Mouse (Mus musculus) lung, adult 2 months (tissue): Measurements from ENCODE around the gene Azin2. TPM values are rescaled to one million over a fixed set of nuclear protein-coding genes. Genes with fewer than 3 reads are reported as not detected.

Experiments
- DNase-seq: peaks from one replicate; pipeline ENCODE4 v3.0.0; 2022
- H3K4me1 ChIP-seq: fragments of 200-500 bp; 2 replicates; pipeline ENCODE4 v1.6.1; 2011; ENCODE audit warnings: low read length; ENCODE audit not compliant: control insufficient read depth, insufficient read depth
- H3K4me3 ChIP-seq: fragments of 200-500 bp; replicated peaks from 2 replicates; pipeline ENCODE3; 2011; ENCODE audit warnings: low read depth, mild to moderate bottlenecking, control low read depth, low read length; ENCODE audit errors: extremely low read depth
- CTCF ChIP-seq: fragments of 200-500 bp; IDR thresholded peaks from 2 replicates; pipeline ENCODE4 v1.5.1; 2011; ENCODE audit warnings: mild to moderate bottlenecking, low read length, control low read depth; ENCODE audit not compliant: insufficient read depth
- POLR2A ChIP-seq: fragments of 200-500 bp; IDR thresholded peaks from 2 replicates; pipeline ENCODE4 v1.6.1; 2011; ENCODE audit warnings: low read depth, mild to moderate bottlenecking, control low read depth, low read length, borderline replicate concordance; ENCODE audit errors: extremely low read depth
- WGBS: fragments of 180-500 bp; shearing (Covaris S2); methylation state at CpG from one replicate; pipeline ENCODE4 v1.1.7; 2018; 5-methylcytosine and 5-hydroxymethylcytosine counted together
- polyA plus RNA-seq: library from polyadenylated mRNA; depleted of rRNA; stranded (reverse); fragments of >200 nt; gene quantifications from 2 replicates; pipeline ENCODE4 v1.2.3, GENCODE M21; 2012; rRNA removed

Gene Azin2
- 46.2 and 49.4 TPM in 2 replicates for polyA plus RNA-seq

- no peak for TF ChIP-seq CTCF
- TF ChIP-seq POLR2A = peak; percentile 90; the same call in 1 of the 2 replicates
- under 1% methylated on average over 57 of the region's 72 CpGs for WGBS
- DNase-seq = peak; percentile 86
- Histone ChIP-seq H3K4me3 (peak within 1 kb of the TSS; percentile 80), H3K4me1 (no peaks in the 10 kb centered on the region; the same call in 1 of the 2 replicates)
These were observed at the start of gene Azin2 for GRCm38 (mm10) chr4:128962029-128962925. Gene Azin2 (minus strand): TSS chr4:128962442.

GRCm38 (mm10) chr4:129011604-129012121, 49.4 kb upstream of the Azin2 start:
- TF ChIP-seq POLR2A (no peak), CTCF (no peak)
- Histone ChIP-seq H3K4me3 (no peak overlapping the region), H3K4me1 (peaks cover 10% of the 10 kb centered on the region)
- WGBS = 32% methylated on average over 15 of the region's 15 CpGs
- no peak for DNase-seq

DNA sequence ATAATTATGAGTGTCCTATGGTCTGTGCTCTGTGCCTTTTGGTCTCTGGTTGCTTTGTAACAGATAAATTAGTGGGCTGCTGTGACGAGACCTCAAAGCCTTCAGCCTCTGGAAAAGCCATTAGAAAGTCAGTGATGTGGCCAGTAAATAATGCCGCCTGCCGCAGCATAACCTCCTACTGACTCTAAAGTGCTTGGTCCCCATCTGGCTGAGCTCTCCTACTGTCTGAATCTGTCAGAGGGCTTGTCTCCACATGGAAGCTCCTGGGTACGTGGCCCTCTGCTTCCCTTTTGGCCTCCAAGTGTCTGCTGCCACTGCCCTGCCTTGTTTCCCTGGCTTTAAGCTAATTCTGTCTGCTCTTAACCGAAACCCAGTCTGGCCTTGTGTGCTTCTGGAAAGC, 47.3 kb upstream of the Azin2 start:
- no peak for TF ChIP-seq CTCF
- no peak for TF ChIP-seq POLR2A
- Histone ChIP-seq H3K4me1 (peaks cover 10% of the 10 kb centered on the region), H3K4me3 (no peak overlapping the region)
- WGBS = 83% methylated on average over 5 of the region's 5 CpGs
- DNase-seq = no peak

GRCm38 (mm10) chr4:129008672-129009071, 46.4 kb upstream of the Azin2 start:
- WGBS = 83% methylated on average over 3 of the region's 3 CpGs
- Histone ChIP-seq H3K4me1 (peaks cover 10% of the 10 kb centered on the region), H3K4me3 (no peak overlapping the region)
- no peak for DNase-seq
- no peak for TF ChIP-seq POLR2A
- TF ChIP-seq CTCF = no peak

- no peak for DNase-seq
- 85% methylated on average over 12 of the region's 12 CpGs for WGBS
- peaks cover 6% of the 10 kb centered on the region for H3K4me1 ChIP-seq
- H3K4me3 ChIP-seq = no peak overlapping the region
- TF ChIP-seq POLR2A (no peak), CTCF (no peak)
These were observed 45.8 kb upstream of the Azin2 start for GRCm38 (mm10) chr4:129008006-129008519.

- 87% methylated on average over 8 of the region's 8 CpGs for WGBS
- Histone ChIP-seq H3K4me3 (no peak overlapping the region), H3K4me1 (no peaks in the 10 kb centered on the region)
- no peak for DNase-seq
- TF ChIP-seq POLR2A (no peak), CTCF (no peak)
These were observed 41.5 kb upstream of the Azin2 start for GRCm38 (mm10) chr4:129003720-129004119.

DNA sequence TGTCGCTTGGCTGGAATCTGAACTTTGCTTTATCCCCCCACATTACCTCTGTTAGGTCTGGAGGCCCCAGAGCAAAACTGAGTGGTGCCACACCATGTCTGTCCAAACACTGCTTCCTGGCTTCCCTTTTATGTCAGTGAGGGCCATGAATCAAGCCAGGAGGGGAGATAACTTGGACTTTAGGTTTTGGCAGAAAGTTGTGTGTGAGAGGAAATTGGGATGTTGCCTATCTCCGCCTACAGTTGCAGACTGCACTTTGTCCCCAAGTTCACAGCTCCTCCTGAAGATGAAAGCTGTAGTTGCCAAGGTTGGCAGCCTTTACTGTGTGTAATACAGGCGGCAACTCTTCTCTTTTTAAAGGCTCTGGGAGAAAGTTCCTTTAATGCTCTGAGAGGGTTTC, 38.5 kb upstream of the Azin2 start:
- TF ChIP-seq POLR2A = no peak
- TF ChIP-seq CTCF = no peak
- Histone ChIP-seq H3K4me3 (no peak overlapping the region), H3K4me1 (peaks cover 2% of the 10 kb centered on the region; the same call in 1 of the 2 replicates)
- 78% methylated on average over 3 of the region's 3 CpGs for WGBS
- DNase-seq = no peak

DNA sequence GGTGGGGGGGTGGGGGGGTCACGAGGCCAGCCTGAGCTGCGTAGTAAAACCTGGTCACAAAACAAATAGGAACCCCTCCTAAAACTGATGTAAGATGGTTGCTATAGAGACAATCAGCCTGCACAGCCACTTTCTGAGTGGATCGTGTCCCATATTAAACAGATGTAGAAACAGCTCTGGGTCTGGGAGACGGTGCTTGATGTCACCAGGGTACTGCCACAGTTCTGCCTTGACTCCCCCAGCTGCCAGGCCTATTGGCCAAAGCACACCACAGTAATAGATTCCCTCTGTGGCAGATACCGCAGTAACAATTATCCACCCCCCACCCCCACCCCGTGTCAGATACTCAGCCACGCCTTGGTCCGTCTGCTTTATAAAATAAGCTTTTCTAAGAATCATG, 36.2 kb upstream of the Azin2 start:
- TF ChIP-seq CTCF = no peak
- no peak for TF ChIP-seq POLR2A
- Histone ChIP-seq H3K4me1 (peaks cover 11% of the 10 kb centered on the region; the same call in 1 of the 2 replicates), H3K4me3 (no peak overlapping the region)
- WGBS = 61% methylated on average over 8 of the region's 8 CpGs
- DNase-seq = no peak

DNA sequence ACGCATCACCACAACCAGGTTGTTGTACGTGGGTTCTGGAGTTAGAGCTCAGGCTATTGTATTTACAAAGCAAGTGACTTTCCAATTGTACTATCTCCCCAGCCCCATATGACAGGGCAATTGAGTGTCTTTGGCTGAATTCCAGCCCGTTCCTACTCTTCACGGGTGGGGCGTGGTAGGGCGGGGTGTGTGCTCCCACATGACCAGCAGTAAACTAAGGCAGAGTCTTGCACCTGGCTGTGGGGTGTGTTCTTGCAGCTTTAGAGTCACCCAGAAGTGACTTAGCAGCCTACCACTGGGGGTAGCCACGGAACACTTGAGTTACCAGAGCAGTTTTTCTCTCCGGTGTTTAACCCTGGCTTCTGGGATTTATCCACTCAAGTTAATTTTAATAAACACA, 35.0 kb upstream of the Azin2 start:
- Histone ChIP-seq H3K4me1 (peaks cover 11% of the 10 kb centered on the region; the same call in 1 of the 2 replicates), H3K4me3 (no peak overlapping the region)
- TF ChIP-seq CTCF = no peak
- no peak for TF ChIP-seq POLR2A
- WGBS = 53% methylated on average over 8 of the region's 8 CpGs
- no peak for DNase-seq
